Mouse (Mus musculus) left cerebral cortex, adult 6 months (tissue): ENCODE data around the gene Tgm6. TPM values are rescaled to one million over a fixed set of nuclear protein-coding genes. Genes with fewer than 3 reads are reported as not detected.

Experiments
- long read RNA-seq, 2 experiments: library from polyadenylated mRNA; unstranded; transcript quantifications; one replicate each; pipeline ENCODE4 v2.0.0; 2019 to 2020
- polyA plus RNA-seq: library from polyadenylated mRNA; unstranded; fragments of <200 nt; fragmentation: Nextera tagmentation; gene quantifications from 2 replicates; pipeline ENCODE4 v1.2.3, GENCODE M21; 2021

Gene Tgm6
- 0.03 TPM in 1 of 2 replicates, not detected in the other for polyA plus RNA-seq
- long read RNA-seq, experiment 1 = 0 reads
- long read RNA-seq, experiment 2 = 0 reads

GRCm38 (mm10) chr2:130112116-130112515 is at the start of gene Tgm6:
Tgm6 (plus strand) TSS chr2:130112416.

DNA sequence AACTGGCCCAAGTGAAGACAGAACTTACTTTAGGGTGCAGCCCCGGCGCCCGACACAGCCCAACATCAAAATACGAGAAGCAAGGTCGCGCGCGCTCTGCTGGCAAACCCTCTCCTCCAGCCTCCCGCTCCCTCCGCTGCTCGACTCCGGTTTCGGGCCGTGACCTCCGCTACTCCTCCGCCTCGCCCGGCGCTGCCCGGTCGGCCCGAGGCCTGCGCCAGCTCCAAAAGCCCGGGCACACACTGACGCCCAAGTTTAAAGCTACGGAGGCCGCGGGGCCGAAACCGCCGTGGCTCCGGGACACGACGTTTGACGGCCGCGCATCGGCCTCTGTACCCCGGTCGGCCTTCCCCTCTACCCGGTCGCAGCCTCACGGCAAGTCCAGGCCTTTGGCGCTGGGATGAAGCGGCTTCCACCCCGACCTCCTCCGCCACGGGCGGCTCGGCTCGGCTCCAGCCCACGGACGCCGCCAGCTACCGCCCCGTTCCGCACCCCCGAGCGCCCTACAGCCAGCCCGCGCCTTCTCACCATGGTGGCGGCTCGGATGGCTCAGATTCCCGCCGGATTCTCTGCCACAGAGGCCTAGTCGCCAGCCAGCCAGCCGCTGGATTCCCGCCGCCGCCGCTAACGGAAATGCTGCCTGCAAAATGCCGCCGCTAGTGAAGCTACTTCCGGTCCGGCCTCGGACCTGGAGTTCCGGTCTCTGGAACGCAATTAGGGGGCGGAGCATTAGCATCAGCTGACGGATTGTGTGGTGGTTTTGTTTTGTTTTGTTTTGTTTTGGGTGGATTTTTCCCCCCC is 66.7 kb downstream of the Tgm6 start, which contains the start of gene Snrpb:
Gene Snrpb, minus strand, starts transcription at position 698 of the 801 bp plus-strand sequence.

GRCm38 (mm10) chr2:130194894-130195293 is 82.7 kb downstream of the Tgm6 start, which contains the start of gene Tmc2:
Tmc2 (plus strand) TSS chr2:130195194.

Other genes starting within 250 kb of the Tgm6 start
- 0.49 and 0.54 TPM in 2 replicates for gene Tgm3, start 100.1 kb upstream of the Tgm6 start, polyA plus RNA-seq
- 201 and 239 TPM in 2 replicates for gene Snrpb, start 67.0 kb downstream of the Tgm6 start, polyA plus RNA-seq
- not detected in 2 replicates for gene Tmc2, start 82.8 kb downstream of the Tgm6 start, polyA plus RNA-seq
- 52.1 and 80.5 TPM in 2 replicates for gene Nop56, start 162.0 kb downstream of the Tgm6 start, polyA plus RNA-seq
- gene Idh3b, start 172.1 kb downstream of the Tgm6 start, polyA plus RNA-seq = 379 and 452 TPM in 2 replicates
- 0.51 and 0.83 TPM in 2 replicates for gene Ebf4, start 182.8 kb downstream of the Tgm6 start, polyA plus RNA-seq